Mouse (Mus musculus) olfactory bulb, adult 2 months (tissue): ENCODE measurements around the gene Lrrc4c.

Experiments
- CTCF ChIP-seq: fragments of 200-500 bp; IDR thresholded peaks from 2 replicates; pipeline ENCODE4 v1.5.1; 2012; ENCODE audit warnings: low read depth, mild to moderate bottlenecking, low read length, moderate library complexity; ENCODE audit not compliant: insufficient read depth
- POLR2A ChIP-seq: fragments of 200-500 bp; IDR thresholded peaks from 2 replicates; pipeline ENCODE4 v1.6.1; 2012; ENCODE audit warnings: mild to moderate bottlenecking, low read depth, low read length, moderate library complexity; ENCODE audit not compliant: insufficient read depth

DNA sequence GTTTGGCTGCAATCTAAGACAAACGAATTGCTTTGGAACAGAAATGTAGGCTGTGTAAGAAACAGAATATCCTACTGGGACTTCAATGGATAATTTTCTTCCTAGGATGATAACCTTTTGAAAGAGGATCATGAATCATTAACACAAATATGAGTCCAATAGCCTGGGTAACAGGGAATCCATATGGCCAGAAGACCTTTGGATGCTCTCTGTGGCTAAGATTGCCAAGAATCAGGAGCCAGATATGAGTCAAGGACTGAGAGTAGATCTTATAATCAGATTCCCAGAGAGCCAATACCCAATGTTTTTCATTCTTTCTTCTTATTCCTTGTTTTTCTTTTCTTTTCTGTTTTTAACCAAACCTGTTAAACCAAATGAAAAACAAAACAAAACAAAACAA lies 93.2 kb downstream of the Lrrc4c start:
- TF ChIP-seq CTCF, result no peak
- no peak for TF ChIP-seq POLR2A
